Mouse (Mus musculus) hindbrain, postnatal 0 days (tissue): ENCODE data around the gene Myo1e. TPM values are rescaled to one million over a fixed set of nuclear protein-coding genes. Genes with fewer than 3 reads are reported as not detected.

Source experiments
- ATAC-seq: fragments of 200-750 bp; cut with Nextera tagmentation; 2 replicates; pipeline ENCODE4 v1.8.0; 2017; ENCODE audit warnings: mild to moderate bottlenecking, moderate TSS enrichment, moderate library complexity
- DNase-seq: peaks from one replicate; pipeline ENCODE4 v3.0.0-alpha.2; 2015; ENCODE audit warnings: low spot score
- H3K27ac ChIP-seq: fragments of 300-500 bp; sonication (generic); 2 replicates; pipeline ENCODE4 v1.5.1; 2014; ENCODE audit warnings: mild to moderate bottlenecking
- H3K27me3 ChIP-seq: fragments of 300-500 bp; sonication (generic); 2 replicates; pipeline ENCODE4 v1.6.1; 2014; ENCODE audit warnings: low read length, mixed read lengths; ENCODE audit not compliant: insufficient read depth
- H3K36me3 ChIP-seq: fragments of 300-500 bp; sonication (generic); 2 replicates; pipeline ENCODE4 v1.6.1; 2014; ENCODE audit warnings: low read length, mixed read lengths; ENCODE audit not compliant: insufficient read depth
- H3K4me1 ChIP-seq: fragments of 300-500 bp; sonication (generic); 2 replicates; pipeline ENCODE4 v1.6.1; 2014; ENCODE audit warnings: antibody characterized with exemption, low read length, mixed read lengths; ENCODE audit not compliant: insufficient read depth
- H3K4me2 ChIP-seq: fragments of 300-500 bp; sonication (generic); 2 replicates; pipeline ENCODE4 v1.6.1; 2014; ENCODE audit warnings: low read depth, mild to moderate bottlenecking, low read length, moderate library complexity, mixed read lengths
- H3K4me3 ChIP-seq: fragments of 300-500 bp; sonication (generic); 2 replicates; pipeline ENCODE4 v1.5.1; 2014; ENCODE audit warnings: low read length
- H3K9ac ChIP-seq: fragments of 300-500 bp; sonication (generic); replicated peaks from 2 replicates; pipeline ENCODE4 v1.6.1; 2014; ENCODE audit warnings: mild to moderate bottlenecking, low read length, moderate library complexity, mixed read lengths
- H3K9me3 ChIP-seq: fragments of 300-500 bp; sonication (generic); 2 replicates; pipeline ENCODE4 v1.6.1; 2016; ENCODE audit warnings: low read length, mixed read lengths
- CTCF ChIP-seq: IDR thresholded peaks from 2 replicates; pipeline ENCODE4 v1.5.1; 2016; ENCODE audit warnings: antibody characterized with exemption, control low read depth, low read depth
- WGBS: fragments of 180-500 bp; shearing (Covaris S2); extraction: QIAGEN DNeasy Blood & Tissue Kit; methylation state at CpG from one replicate; pipeline ENCODE4 v1.1.7; 2014; 5-methylcytosine and 5-hydroxymethylcytosine counted together
- polyA plus RNA-seq: library from polyadenylated mRNA; unstranded; fragments of >200 nt; fragmentation: Nextera tagmentation; extraction: Ambion mirVana; gene quantifications from 2 replicates; pipeline ENCODE4 v1.2.1, GENCODE M21; 2015
- total RNA-seq: library from RNA; depleted of rRNA; stranded (reverse); fragments of >200 nt; gene quantifications from 2 replicates; pipeline ENCODE4 v1.2.3, GENCODE M21; 2014

The Myo1e gene
- total and polyA plus RNA-seq, 2 experiments from 2014 or later, result 5.4 to 8.9 TPM

- WGBS, result 88% methylated on average over 6 of the region's 6 CpGs
- no peak for TF ChIP-seq CTCF
Observed at GRCm38 (mm10) chr9:70366898-70367297, 159.7 kb downstream of the Myo1e start.

GRCm38 (mm10) chr9:70371638-70372037, 164.5 kb downstream of the Myo1e start:
- Histone ChIP-seq H3K9me3 (no peaks in the 10 kb centered on the region), H3K27ac (no peak overlapping the region), H3K27me3 (no peaks in the 10 kb centered on the region), H3K4me3 (no peak overlapping the region), H3K4me2 (no peak overlapping the region), H3K4me1 (no peaks in the 10 kb centered on the region), H3K9ac (no peak overlapping the region), H3K36me3 (peaks cover 8% of the 10 kb centered on the region; the same call in 1 of the 2 replicates)
- 68% methylated on average over 5 of the region's 5 CpGs for WGBS
- no peak for TF ChIP-seq CTCF
- ATAC-seq (no peak), DNase-seq (no peak)

More at GRCm38 (mm10) chr9:70366898-70367297, 159.7 kb downstream of the Myo1e start:
- no peak overlapping the region for H3K4me2 ChIP-seq
- H3K9ac ChIP-seq, result no peak overlapping the region
- H3K36me3 ChIP-seq, result no peaks in the 10 kb centered on the region
- no peak for DNase-seq
- ATAC-seq, result no peak
- no peaks in the 10 kb centered on the region for H3K27me3 ChIP-seq
- H3K4me3 ChIP-seq, result no peak overlapping the region
- no peak overlapping the region for H3K27ac ChIP-seq
- H3K9me3 ChIP-seq, result no peaks in the 10 kb centered on the region
- H3K4me1 ChIP-seq, result no peaks in the 10 kb centered on the region

- Histone ChIP-seq H3K27me3 (no peaks in the 10 kb centered on the region), H3K9ac (no peak overlapping the region), H3K4me2 (no peak overlapping the region), H3K36me3 (peaks cover 13% of the 10 kb centered on the region), H3K9me3 (no peaks in the 10 kb centered on the region), H3K4me3 (no peak overlapping the region), H3K4me1 (no peaks in the 10 kb centered on the region), H3K27ac (no peak overlapping the region)
- no peak for TF ChIP-seq CTCF
- WGBS, result 87% methylated on average over 7 of the region's 7 CpGs
- DNase-seq (no peak), ATAC-seq (no peak)
Observed at GRCm38 (mm10) chr9:70379502-70380467, 172.6 kb downstream of the Myo1e start.

GRCm38 (mm10) chr9:70382091-70382490, 174.9 kb downstream of the Myo1e start:
- H3K27ac ChIP-seq, result peak overlapping the region; percentile 8; the same call in 1 of the 2 replicates
- no peaks in the 10 kb centered on the region for H3K9me3 ChIP-seq
- DNase-seq (peak; percentile 19), ATAC-seq (peak; percentile 55; the same call in 1 of the 2 replicates)
- peaks cover 5% of the 10 kb centered on the region; the same call in 1 of the 2 replicates for H3K36me3 ChIP-seq
- H3K4me1 ChIP-seq, result no peaks in the 10 kb centered on the region
- no peak overlapping the region for H3K9ac ChIP-seq
- H3K27me3 ChIP-seq, result no peaks in the 10 kb centered on the region
- H3K4me2 ChIP-seq, result no peak overlapping the region
- TF ChIP-seq CTCF, result no peak
- 73% methylated on average over 12 of the region's 12 CpGs for WGBS
- H3K4me3 ChIP-seq, result no peak overlapping the region

- DNase-seq, result no peak
Observed at GRCm38 (mm10) chr9:70383750-70384149, 176.6 kb downstream of the Myo1e start.

GRCm38 (mm10) chr9:70384494-70384893, 177.3 kb downstream of the Myo1e start:
- no peaks in the 10 kb centered on the region for H3K4me1 ChIP-seq
- H3K27ac ChIP-seq, result no peak overlapping the region
- H3K27me3 ChIP-seq, result no peaks in the 10 kb centered on the region
- ATAC-seq (no peak), DNase-seq (no peak)
- 96% methylated on average over 4 of the region's 4 CpGs for WGBS
- TF ChIP-seq CTCF, result no peak
- no peak overlapping the region for H3K4me3 ChIP-seq
- peaks cover 5% of the 10 kb centered on the region; the same call in 1 of the 2 replicates for H3K36me3 ChIP-seq
- H3K9ac ChIP-seq, result no peak overlapping the region
- H3K9me3 ChIP-seq, result no peaks in the 10 kb centered on the region
- no peak overlapping the region for H3K4me2 ChIP-seq

More at GRCm38 (mm10) chr9:70383750-70384149, 176.6 kb downstream of the Myo1e start:
- 66% methylated on average over 10 of the region's 10 CpGs for WGBS
- H3K4me3 ChIP-seq, result no peak overlapping the region
- H3K4me1 ChIP-seq, result no peaks in the 10 kb centered on the region
- no peak overlapping the region for H3K4me2 ChIP-seq
- no peak for ATAC-seq
- H3K27ac ChIP-seq, result no peak overlapping the region
- H3K9me3 ChIP-seq, result no peaks in the 10 kb centered on the region
- H3K36me3 ChIP-seq, result peaks cover 5% of the 10 kb centered on the region; the same call in 1 of the 2 replicates
- TF ChIP-seq CTCF, result no peak
- H3K27me3 ChIP-seq, result no peaks in the 10 kb centered on the region
- H3K9ac ChIP-seq, result no peak overlapping the region
